Mouse (Mus musculus): ENCODE results near the gene Olfr66. TPM values are rescaled to one million over a fixed set of nuclear protein-coding genes. Genes with fewer than 3 reads are reported as not detected.

Olfr66 gene
- total RNA-seq (2021), result not detected
- long read RNA-seq, experiment 1, result 0 reads
- long read RNA-seq, experiment 2, result 0 reads

DNA sequence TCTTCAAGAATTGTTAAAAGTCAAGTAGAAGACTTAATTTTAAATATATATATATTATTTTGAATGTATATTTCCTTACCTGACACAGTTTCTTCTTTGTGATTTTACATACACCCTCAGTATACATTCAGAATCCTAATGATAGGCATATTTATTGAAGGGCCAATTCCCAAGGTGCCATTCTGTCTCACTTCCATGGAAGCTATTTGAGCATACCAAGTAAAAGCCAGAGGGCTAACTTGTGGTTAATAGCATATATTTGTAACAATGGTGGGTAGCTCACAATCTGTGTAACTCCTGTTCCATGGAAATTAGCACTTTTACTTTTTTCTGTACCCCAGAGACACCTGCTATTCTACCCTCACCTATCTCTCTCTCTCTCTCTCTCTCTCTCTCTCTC, at the start of gene Olfr66:
Olfr66 (minus strand) TSS at position 101 of the 400 bp plus-strand sequence.
- intact Hi-C loops (cut with DNase I), result no loop called here
- no peak for DNase-seq

DNA sequence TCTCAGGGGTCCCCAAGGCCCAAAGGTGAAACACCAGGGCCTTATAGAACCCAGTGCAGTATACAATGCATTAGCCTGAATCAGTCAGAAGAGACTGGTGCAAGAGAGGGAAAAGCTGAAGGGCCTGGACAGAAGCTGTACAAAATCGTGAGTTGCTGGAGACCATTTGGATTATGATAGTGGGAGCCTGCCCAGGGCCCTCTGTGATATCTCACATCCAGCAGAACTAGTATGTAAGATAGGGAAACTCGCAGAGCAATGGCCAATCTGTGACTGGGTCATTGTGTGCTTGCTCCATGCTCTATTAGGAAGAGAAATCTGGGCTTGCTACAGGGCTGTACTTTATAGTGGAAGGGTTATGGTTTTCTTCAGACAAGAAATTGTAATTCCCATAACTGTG, 48.2 kb upstream of the Olfr66 start, which contains the start of gene Olfr632:
Olfr632 (plus strand) TSS at position 84 of the 400 bp plus-strand sequence.
- DNase-seq, result no peak
- intact Hi-C loops (cut with DNase I), result no loop called here

DNA sequence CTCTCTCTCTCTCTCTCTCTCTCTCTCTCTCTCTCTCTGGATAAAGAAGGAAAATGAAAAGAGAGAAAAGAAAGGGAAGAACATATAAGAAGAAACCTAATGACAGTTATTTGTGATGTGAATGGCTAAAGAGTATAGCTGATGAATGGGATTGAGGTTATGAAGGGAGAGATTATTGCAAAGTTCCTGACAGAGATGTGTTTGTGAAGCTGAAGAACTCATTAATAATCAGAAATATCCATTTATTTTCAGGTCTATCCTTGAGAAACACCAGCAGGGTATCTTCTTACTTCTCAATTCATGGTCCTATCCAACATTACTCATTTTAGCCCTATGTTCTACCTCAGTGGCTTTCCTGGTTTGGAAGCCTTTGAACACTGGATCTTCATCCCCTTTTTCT, 42.5 kb upstream of the Olfr66 start, which contains the start of gene Olfr631:
Olfr631 (plus strand) TSS at position 301 of the 400 bp plus-strand sequence.
- intact Hi-C loops (cut with DNase I), result no loop called here
- no peak for DNase-seq

DNA sequence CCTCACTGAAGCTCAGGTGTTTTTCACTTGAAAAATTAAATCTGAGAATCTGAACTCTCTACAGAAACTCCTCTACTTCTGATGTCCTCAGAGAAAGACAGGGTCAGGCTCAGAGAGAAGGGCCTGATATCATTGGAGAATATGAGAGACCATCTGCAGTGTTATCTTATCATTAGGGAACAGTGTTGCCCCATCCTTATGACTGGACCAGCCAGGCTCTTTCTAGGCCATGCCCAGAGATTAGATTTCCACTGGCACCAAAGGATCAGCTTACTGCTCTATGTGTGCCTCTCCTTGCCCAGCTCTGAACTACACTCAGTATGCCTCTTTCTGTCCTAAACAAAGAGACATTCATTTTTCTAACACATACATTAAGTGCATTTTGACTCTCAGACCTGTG, 29.3 kb upstream of the Olfr66 start:
- no peak for DNase-seq
- intact Hi-C loops (cut with DNase I), result no loop called here

DNA sequence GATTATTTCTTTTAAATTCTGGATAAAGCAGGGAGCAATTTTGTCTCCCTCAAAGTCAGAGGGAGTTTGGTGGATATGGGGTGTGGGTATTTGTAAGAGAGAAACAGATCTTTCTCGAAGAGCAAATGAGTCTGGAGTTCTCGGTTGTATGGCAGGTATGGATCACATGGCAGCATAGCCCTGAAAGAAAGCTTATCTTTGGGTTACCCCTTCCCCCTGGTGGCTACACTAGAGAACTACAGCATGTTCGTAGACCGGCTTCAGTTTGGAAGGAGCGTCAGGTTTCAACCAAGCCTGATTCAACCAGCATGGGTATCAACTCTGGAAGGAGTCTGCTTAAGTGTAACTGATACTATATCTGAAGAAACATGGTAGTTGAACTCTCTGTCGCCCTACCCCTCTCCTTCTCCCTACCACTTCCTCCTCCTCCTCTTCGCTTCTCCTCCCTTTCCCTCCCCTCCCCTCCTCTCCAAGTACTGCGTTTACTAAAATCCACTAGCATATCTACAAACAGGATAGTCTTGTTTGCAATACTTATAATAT, 27.0 kb upstream of the Olfr66 start:
- DNase-seq, result no peak
- intact Hi-C loops (cut with DNase I), result no loop called here

DNA sequence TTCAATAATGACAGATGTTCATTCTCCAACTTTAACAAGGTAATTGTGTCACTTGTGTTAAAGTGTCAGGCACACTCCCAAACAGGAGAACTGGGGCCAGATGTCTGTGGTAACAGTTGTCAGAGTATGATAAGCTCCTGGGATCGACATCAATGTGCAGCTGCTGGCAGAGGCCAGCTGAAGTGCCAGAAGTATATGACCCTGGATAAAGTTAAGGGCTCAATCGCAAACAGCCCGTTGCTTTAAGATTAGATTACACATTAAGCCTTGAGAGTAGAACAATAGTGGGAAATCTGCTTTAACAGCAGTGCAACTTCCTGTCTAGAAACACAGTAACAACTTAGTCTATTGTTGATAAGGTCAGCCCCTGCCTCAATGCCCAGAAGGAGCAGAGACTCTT, 24.0 kb upstream of the Olfr66 start:
- DNase-seq, result peak in 1 of 2 experiments; percentile 2
- intact Hi-C loops (cut with DNase I), result no loop called here

DNA sequence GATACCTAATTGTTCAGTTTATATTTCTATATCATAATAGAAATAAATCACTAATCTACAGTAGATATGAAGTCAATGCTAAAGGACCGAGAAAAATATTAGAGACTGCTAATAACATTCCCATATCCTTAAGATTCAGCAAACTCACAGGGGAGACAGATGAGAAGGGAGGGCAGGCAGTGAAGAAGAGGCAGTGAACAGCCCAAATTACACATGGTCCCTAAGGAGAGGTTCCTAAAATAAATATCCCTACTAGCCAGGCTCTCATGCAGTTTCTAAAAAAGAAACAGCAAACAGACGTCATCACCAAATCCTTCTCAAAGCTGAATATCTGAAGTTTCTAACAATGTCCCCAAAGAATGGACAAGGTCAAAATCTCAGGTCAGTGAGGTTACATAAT, 17.1 kb upstream of the Olfr66 start, which contains the start of gene Olfr65:
Olfr65 (plus strand) TSS at position 301 of the 400 bp plus-strand sequence.
- no peak for DNase-seq

DNA sequence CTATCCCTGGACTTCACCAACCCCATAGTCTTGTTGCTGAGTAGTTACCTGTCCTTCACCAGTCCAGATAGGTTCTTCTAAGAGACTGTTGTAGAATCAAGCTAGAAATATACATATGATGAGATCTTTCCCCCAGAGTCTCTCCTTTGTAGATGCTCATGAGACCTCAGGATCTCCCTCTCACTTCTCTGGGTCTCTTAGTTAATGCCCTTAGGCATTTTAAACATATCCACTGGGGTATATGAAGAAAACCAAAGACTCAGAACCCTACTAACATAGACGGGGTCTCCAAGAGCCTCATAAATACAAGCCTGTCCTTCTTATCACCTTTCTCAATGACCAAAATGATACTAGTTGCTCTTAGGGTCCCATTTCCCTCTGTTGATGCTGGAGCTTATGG, 8.3 kb upstream of the Olfr66 start, which contains the start of gene Olfr64:
Olfr64 (minus strand) TSS at position 101 of the 400 bp plus-strand sequence.
- DNase-seq, result no peak
- intact Hi-C loops (cut with DNase I), result no loop called here

More for the DNA sequence above, 17.1 kb upstream of the Olfr66 start, which contains the start of gene Olfr65:
- intact Hi-C loops (cut with DNase I), result no loop called here

DNA sequence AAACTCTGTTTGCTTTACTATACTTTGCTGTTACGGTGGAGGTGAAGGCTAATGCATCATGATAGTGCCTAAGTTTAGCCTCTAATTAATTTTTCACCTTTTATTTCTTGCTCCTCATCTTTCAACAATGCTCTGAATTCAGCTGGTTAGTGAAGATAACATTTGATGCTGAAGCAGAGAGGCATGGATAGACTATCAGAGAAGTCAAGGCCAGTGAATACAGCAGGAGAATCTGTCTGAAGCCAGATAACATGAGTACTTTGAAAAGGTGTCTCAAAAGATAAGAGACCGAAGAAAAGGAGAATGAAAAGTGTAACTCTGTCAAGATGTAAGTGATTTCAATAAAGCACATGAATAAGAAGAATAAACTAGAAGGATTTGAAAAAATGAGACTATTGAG, 9.0 kb downstream of the Olfr66 start:
- intact Hi-C loops (cut with DNase I), result loop anchor here (10.0 kb wide), 1 partner anchor 1362 kb away; no protein-coding TSS in a partner anchor
- DNase-seq, result no peak

DNA sequence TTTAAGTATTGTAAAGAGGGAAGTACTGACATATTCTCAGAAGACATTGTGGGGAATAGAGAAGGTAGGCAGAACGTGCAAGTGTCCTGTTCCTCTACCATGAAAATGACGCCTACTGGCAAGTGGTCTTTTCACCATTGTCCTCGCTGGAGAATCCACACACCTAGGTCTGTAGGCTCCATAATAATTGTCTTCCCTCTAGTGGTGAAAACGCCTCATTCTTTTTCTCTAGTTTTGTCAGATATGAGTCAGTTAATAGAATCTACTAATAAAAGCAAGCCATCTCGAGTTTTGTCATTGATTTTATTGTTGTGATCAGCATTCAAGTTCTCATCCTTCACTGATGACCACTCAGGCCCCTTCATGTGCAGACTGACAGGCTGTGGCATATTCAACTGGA, 11.6 kb downstream of the Olfr66 start:
- DNase-seq, result no peak
- intact Hi-C loops (cut with DNase I), result loop anchor here (10.0 kb wide), 1 partner anchor 1360 kb away; no protein-coding TSS in a partner anchor

DNA sequence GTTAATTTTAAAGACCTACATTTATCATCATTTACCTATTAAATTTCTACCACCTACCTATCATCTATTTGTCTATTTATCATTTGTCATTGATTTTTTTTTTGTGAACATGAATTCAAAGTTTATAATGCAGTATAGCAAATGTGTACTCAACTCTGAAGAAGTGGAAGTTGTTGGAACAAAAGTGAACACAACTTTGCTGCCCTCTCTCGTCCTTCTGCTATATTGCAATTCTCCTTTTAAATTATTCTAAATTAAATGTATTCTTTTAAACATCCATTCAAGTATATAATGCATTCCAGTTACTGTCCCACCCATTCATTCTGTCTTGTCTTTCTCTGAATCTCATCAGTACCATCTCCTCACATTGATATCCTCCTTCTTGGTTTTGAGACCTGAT, 13.0 kb downstream of the Olfr66 start:
- no peak for DNase-seq
- intact Hi-C loops (cut with DNase I), result loop anchor here (10.0 kb wide), 1 partner anchor 1358 kb away; no protein-coding TSS in a partner anchor

DNA sequence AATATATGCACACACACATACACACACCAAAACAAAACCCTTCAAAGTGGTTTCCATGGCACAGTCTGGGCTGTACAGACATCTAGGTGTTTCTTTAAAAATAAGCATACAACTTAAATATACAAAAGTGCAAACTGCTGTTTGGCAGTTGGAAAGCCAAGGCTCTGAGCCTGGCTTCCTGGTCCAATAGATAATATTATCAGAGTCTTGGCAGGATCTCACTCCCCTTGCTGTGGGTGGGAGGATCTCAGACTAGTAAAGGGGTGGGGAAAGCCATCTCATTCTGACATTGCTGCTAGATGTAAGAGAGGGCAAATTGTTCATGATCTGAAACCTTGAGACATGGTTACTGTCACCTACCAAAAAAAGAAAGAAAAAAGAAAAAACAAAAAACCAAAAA, 15.4 kb downstream of the Olfr66 start:
- intact Hi-C loops (cut with DNase I), result loop anchor here (10.0 kb wide), 1 partner anchor 1356 kb away; no protein-coding TSS in a partner anchor
- no peak for DNase-seq

DNA sequence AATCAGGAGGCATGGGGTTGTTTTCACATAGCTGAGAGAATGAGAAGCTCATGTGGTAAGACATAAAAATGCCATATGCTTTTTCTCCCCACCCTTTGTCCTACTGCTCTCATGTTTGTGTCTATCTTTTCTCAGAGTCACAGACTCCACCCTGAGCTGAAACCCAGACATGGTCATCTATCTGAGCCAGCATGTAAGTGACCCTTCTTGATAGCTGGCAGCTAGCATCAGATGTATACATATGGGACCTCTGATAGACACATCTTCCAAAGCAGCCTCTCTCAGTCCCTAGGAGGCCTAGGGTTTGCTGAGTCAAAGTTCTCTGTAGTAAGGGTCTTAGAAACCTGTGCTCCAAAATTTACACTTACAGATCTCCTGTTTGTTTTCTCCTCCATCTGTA, 20.3 kb downstream of the Olfr66 start:
- DNase-seq, result no peak
- intact Hi-C loops (cut with DNase I), result no loop called here

DNA sequence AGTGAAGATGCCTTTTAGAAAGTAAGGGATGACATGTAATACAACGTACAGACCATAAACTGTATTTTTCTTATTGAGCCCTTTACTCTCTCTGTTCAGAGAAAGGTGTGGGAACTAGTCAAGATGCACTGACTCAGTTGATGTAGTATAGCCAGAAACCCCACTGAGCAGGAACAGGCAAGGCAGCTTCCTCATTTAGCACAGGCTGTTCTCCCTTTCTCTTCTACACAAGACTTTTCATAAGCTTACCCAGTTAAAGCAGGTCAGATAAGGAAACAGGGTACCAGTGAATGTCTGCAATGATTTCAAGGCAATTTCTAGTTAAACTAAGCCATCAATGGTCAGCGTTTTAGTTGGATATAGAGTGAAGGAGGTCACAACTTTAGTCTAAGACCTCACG, 24.5 kb downstream of the Olfr66 start:
- intact Hi-C loops (cut with DNase I), result no loop called here

DNA sequence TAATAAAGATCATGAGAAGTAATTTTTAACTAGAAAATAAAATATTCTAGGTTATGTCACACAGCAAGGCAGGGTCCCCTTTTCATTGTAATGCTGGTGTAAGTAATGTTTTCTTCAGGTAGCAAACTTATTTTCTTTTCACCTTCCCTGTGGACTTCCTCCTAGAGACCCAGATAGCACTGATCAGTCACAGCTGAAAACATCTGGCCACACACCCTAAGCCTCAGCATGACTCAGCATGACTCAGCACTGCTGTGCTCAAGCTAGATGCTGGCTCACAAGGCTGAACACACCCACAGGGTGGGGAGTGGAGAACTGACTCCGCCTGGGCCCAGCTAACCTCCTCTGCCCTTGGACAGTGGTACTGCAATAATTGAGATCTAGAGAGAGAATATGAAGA, 25.2 kb downstream of the Olfr66 start:
- peak; percentile 29 to 48 for DNase-seq
- intact Hi-C loops (cut with DNase I), result no loop called here

More for the DNA sequence above, 24.5 kb downstream of the Olfr66 start:
- no peak for DNase-seq

DNA sequence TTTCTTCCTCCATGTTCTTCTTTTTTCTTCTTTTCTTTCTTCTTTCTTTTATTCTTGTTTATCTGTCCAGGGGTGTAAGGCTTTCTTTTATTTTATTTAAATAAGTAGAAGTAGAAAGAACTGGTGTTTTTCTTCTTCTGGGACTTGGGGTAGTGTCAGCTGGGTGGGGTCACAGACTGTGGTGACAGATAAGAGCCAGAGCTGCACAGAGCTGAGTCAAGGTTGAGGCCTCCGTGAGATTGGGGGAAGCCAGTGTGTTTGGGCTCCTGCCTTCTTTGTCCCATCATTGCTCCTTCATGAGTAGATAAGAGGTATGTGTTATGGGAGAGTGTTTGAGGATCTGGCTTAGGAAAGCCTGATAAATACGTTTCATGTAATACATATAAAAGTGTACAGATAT, 27.0 kb downstream of the Olfr66 start:
- intact Hi-C loops (cut with DNase I), result no loop called here
- DNase-seq, result no peak

DNA sequence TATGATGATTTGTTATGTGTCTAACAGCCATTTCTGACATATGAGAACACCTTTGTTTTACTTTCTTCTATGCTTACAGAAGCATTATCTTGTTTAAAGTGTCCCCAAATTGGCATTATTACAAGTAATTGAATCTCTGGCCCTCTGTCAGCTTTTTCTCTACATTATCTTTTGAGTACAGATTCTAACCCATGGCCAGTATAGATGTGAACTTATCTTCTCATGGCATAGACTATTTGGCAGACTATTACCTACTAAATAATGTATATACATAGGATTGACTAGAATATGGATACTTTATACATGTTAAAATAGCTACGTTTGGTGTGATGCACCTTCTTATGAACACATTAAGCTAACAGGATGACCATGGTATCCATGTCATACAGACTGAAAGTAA, 31.4 kb downstream of the Olfr66 start:
- intact Hi-C loops (cut with DNase I), result no loop called here
- no peak for DNase-seq

DNA sequence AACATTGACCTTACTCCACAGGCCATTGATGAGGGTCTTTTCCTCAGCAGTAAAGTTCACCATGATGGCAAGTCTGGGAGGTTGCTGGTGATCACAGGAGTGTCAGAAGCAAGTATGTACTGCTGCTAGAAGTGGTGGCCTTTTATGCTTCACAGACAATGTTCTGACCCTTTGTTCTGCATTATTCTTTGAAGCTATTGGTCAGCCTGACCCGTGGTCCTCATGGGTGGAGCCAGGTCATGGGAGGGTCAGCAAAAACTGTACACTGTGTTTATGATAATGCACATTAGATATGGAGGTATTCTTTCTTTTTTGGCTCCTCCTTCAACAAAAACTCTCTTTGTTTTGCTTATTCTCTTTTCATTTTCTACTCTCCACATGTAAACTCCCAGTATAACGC, 33.0 kb downstream of the Olfr66 start, which contains the start of gene Hbb-y:
Hbb-y (minus strand) TSS at position 127 of the 400 bp plus-strand sequence.
- no peak for DNase-seq

DNA sequence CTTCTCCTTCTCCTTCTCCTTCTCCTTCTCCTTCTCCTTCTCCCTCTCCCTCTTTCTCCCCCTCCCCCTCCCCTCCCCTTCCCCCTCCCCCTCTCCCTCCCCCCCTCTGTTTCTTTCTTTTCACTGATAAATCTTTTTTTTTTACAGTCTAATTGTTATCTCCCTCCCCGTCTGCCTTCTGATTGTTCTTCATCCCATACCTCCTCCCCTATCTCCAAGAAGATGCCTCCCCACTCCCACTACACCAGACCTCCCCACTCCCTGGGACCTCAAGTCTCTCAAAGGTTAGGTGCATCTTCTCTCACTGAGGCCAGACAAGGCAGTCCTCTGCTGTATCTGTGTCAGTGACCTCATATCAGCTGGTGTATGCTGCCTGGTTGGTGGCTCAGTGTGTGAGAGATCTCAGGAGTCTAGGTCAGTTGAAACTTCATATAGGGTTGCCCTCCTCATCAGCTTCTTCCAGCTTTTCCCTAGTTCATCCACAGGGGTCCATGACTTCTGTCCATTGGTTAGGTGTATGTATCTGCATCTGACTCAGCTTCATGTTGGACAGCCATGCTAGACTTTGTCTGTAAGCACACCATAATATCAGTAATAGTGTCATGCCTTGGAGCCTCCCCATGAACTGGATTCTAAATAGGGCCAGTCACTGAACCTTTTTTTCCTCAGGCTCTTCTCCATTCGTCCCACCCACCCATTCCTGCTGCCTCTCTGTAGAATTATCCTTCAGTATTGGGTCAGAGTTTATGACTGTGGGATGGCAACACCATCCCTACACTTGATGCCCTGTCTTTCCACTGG, 41.3 kb downstream of the Olfr66 start:
- no peak for DNase-seq
- intact Hi-C loops (cut with DNase I), result no loop called here

More for the DNA sequence above, 33.0 kb downstream of the Olfr66 start, which contains the start of gene Hbb-y:
- intact Hi-C loops (cut with DNase I), result no loop called here

DNA sequence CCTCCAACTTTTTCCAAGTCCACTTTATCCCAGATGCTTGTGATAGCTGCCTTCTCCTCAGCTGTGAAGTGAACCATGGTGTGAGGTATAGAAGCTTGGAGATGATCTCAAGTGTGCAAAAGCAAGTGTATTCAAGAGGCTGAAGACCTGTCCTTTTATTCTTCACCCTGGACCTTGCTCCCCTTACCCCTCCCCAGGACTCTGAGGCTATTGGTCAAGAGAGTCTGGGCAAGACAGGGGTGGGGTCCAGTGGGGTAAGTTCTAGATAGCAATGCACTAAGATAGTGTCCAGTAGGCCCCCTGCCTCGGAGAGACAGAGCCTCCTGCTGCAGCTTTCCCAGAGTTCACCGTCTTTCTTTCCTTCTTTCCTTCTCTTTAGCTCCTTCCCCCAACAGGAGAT, 43.0 kb downstream of the Olfr66 start, which contains the start of gene Hbb-bh1:
Hbb-bh1 (minus strand) TSS at position 131 of the 400 bp plus-strand sequence.
- DNase-seq, result no peak

DNA sequence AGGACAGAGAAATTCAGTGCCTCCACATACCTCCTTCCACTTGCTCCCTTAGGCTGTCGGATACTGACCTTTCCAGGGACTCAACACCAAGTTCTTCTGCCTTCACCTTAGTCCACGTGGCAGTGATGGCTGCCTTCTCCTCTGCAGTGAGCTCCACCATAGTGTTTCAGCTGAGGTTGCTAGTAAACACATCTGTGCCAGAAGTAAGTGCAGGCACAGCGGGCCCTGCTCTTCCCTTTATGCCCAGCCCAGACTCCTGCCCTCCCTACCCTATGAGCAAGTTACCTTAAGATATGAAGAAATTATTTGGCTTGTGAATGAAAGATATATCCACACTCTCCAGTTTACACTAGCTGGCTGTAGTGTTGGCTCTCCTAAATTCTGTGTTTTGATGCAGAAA, 45.8 kb downstream of the Olfr66 start, which contains the start of gene Hbb-bh2:
Hbb-bh2 (minus strand) TSS at position 253 of the 400 bp plus-strand sequence.
- DNase-seq, result no peak
- intact Hi-C loops (cut with DNase I), result no loop called here

More for the DNA sequence above, 43.0 kb downstream of the Olfr66 start, which contains the start of gene Hbb-bh1:
- intact Hi-C loops (cut with DNase I), result no loop called here
